Mouse (Mus musculus) layer of hippocampus, adult 18-20 months (tissue): Measurements from ENCODE around the gene Msmp. TPM values are rescaled to one million over a fixed set of nuclear protein-coding genes. Genes with fewer than 3 reads are reported as not detected.
A peak's percentile ranks its signal among the peaks of the same experiment; 100 is the strongest.
"Not testable (repeated sequence)": the region's sequence is repeated elsewhere in the genome, so short reads cannot be mapped to it uniquely, and the experiment has no call there.

Source experiments
- DNase-seq, 2 experiments: peaks; one replicate each; pipeline ENCODE4 v3.0.0; 2022; ENCODE audit warnings: low spot score in 2 of 2
- total RNA-seq, 2 experiments: library from RNA; stranded (reverse); gene quantifications; 2 replicates each; pipeline ENCODE4 v1.2.3; 2021

The Msmp gene
- total RNA-seq, 2 experiments from 2014 or later: not detected

GRCm38 (mm10) chr4:43596597-43596996 is 12.3 kb upstream of the Msmp start:
- DNase-seq: not testable (repeated sequence)

GRCm38 (mm10) chr4:43593453-43593852 is 9.2 kb upstream of the Msmp start:
- no peak for DNase-seq

GRCm38 (mm10) chr4:43591961-43592360 is 7.7 kb upstream of the Msmp start:
- DNase-seq: no peak

- DNase-seq: no peak
Observed at GRCm38 (mm10) chr4:43591543-43591942, 7.2 kb upstream of the Msmp start.

GRCm38 (mm10) chr4:43587681-43588080 is 3.4 kb upstream of the Msmp start:
- DNase-seq: no peak

GRCm38 (mm10) chr4:43586411-43586810 is 2.1 kb upstream of the Msmp start:
- no peak for DNase-seq

GRCm38 (mm10) chr4:43585682-43586081 is 1.4 kb upstream of the Msmp start:
- no peak for DNase-seq

- no peak for DNase-seq
Observed at GRCm38 (mm10) chr4:43583421-43583820, 873 bp downstream of the Msmp start.

- DNase-seq: no peak
Observed at GRCm38 (mm10) chr4:43582241-43582640, 2.1 kb downstream of the Msmp start.

- DNase-seq: no peak
Observed at GRCm38 (mm10) chr4:43581381-43581780, 2.9 kb downstream of the Msmp start.

GRCm38 (mm10) chr4:43580721-43581120 is 3.6 kb downstream of the Msmp start:
- DNase-seq: no peak

GRCm38 (mm10) chr4:43579731-43580130 is 4.6 kb downstream of the Msmp start:
- DNase-seq: no peak

GRCm38 (mm10) chr4:43579256-43579655 is 5.0 kb downstream of the Msmp start:
- DNase-seq: no peak

GRCm38 (mm10) chr4:43578376-43579204 is 5.7 kb downstream of the Msmp start, which contains the start of the genes Rgp1 and Gba2:
Gene Rgp1, plus strand, starts transcription at chr4:43578715.
Gene Gba2, minus strand, starts transcription at chr4:43578873.
- DNase-seq: peak; percentile 82 to 87

GRCm38 (mm10) chr4:43577237-43577881 is 6.9 kb downstream of the Msmp start:
- peak in 1 of 2 experiments; percentile 49 for DNase-seq

- DNase-seq: no peak
Observed at GRCm38 (mm10) chr4:43575356-43575755, 8.9 kb downstream of the Msmp start.

- no peak for DNase-seq
Observed at GRCm38 (mm10) chr4:43573561-43573960, 10.7 kb downstream of the Msmp start.

GRCm38 (mm10) chr4:43571395-43572045 is 12.8 kb downstream of the Msmp start:
- no peak for DNase-seq

GRCm38 (mm10) chr4:43567140-43567539 is 17.2 kb downstream of the Msmp start:
- DNase-seq: no peak

- no peak for DNase-seq
Observed at GRCm38 (mm10) chr4:43564231-43564630, 20.1 kb downstream of the Msmp start.

GRCm38 (mm10) chr4:43563601-43563875 is 20.8 kb downstream of the Msmp start:
- no peak for DNase-seq
